Mouse (Mus musculus): ENCODE data around the gene Igfbp2. TPM values are rescaled to one million over a fixed set of nuclear protein-coding genes. Genes with fewer than 3 reads are reported as not detected.

Igfbp2 gene
- polyA plus RNA-seq, 1 experiment from 2014 or later = 17.9 TPM

DNA sequence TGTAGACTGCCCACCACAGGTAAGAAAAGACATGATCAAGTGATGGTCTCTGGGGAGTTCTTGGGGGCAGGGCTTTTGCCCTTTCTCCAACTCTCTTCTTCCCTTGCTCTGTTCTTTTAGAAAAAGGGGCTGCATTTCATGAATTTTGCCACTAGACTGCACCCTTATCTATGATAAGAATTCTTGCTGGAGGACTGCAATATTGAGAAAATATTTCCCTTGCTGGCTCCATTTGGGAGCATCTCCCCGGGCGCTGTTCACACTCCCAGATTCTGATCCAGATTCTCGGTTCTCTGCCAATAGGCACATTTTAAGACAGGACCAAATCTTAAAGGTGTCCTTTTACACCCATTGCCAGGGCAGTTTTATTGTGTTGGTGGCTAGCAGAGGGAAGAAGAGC is 51.8 kb downstream of the Igfbp2 start:
- no peak overlapping the region for H3K9ac ChIP-seq (ENCODE audit: low read depth, low read length)
- no peak for ATAC-seq (ENCODE audit: low read depth)
- H3K27ac ChIP-seq (ENCODE audit: low read length) = no peak overlapping the region

DNA sequence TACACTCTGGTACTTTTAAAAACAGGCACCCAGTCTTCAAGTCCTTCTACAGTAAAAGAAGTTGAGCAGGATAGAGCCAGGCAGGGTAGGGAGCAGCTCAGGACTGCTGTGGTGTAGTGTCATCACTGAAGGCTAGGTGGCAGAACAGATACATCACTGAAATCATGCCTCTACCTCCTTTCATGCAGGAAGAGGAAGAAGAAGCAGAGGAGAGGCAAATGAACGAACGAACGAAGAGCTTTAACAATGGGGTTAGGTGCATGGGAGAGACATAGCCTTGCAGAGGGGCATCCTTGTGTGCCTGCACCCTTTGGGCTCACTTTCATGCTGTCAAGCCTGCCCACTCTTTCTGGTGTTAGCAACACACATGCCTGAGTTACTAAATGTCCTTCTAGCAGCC is 53.6 kb downstream of the Igfbp2 start:
- H3K4me3 ChIP-seq (ENCODE audit: low read depth, low read length) = no peak overlapping the region
- ATAC-seq (ENCODE audit: low read depth) = no peak
- no peaks in the 10 kb centered on the region for H3K36me3 ChIP-seq (ENCODE audit: control insufficient read depth, insufficient read depth)
- H3K9me3 ChIP-seq (replicated peaks; ENCODE audit: control insufficient read depth, low read length) = no peaks in the 10 kb centered on the region
- peaks cover 43% of the 10 kb centered on the region for H3K27me3 ChIP-seq (ENCODE audit: control insufficient read depth, insufficient read depth, low read depth, low read length)
- no peak overlapping the region for H3K4me2 ChIP-seq (ENCODE audit: low read depth, low read length)
- H3K4me1 ChIP-seq (ENCODE audit: control insufficient read depth, low read depth, low read length) = peaks cover 3% of the 10 kb centered on the region; the same call in 1 of the 2 replicates
- no peak overlapping the region for H3K9ac ChIP-seq (ENCODE audit: low read depth, low read length)
- H3K27ac ChIP-seq (ENCODE audit: low read length) = no peak overlapping the region
- WGBS (ENCODE audit: insufficient replicate concordance) = 4% methylated on average over 3 of the region's 3 CpGs

More for the DNA sequence above, 51.8 kb downstream of the Igfbp2 start:
- Histone ChIP-seq H3K4me1 (ENCODE audit: control insufficient read depth, low read depth, low read length) (peaks cover 3% of the 10 kb centered on the region), H3K36me3 (ENCODE audit: control insufficient read depth, insufficient read depth) (no peaks in the 10 kb centered on the region), H3K9me3 (replicated peaks; ENCODE audit: control insufficient read depth, low read length) (no peaks in the 10 kb centered on the region), H3K4me2 (ENCODE audit: low read depth, low read length) (no peak overlapping the region), H3K4me3 (ENCODE audit: low read depth, low read length) (no peak overlapping the region), H3K27me3 (ENCODE audit: control insufficient read depth, insufficient read depth, low read depth, low read length) (peaks cover 61% of the 10 kb centered on the region)
- 35% methylated on average over 3 of the region's 3 CpGs for WGBS (ENCODE audit: insufficient replicate concordance)

DNA sequence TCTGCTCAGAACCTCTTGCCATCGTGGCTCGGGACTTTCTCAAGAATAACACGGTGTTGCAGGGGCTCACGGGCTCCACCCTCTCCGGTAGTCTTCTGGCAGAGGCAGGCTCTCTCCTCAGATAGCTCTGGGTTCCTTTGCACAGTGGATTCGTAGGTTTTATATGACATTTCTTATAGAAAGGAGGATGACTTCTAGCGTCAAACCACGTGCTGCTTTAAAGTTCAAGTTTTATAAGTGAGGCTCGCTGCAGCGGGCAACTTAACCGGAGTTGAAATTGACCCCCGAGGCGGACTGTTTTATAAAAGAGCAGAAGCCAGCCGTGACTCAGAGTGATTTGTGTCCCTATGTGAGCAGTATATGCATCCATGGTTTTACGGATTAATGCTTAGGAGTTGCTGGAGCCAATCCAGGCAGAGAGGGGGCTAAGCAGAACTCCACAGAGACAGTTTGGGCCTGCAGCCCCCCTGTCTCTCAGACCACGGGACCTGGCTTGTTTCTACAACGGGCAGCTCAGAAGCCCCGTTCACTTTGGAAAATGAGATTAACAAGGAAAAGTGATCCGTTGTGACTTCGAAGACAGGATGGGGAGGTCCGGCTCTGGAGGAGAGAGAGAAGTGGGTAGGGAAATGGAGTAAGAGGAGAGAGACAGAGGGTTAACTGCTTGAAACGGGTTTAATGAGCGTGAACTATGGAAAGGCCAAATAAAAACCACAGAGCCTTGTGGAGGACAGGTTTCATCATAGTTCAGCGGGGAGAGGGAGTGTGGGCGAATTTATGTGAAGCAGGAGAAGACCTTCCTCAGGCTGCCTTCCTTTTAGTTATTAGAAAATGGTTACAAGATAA is 54.4 kb downstream of the Igfbp2 start:
- Histone ChIP-seq H3K36me3 (ENCODE audit: control insufficient read depth, insufficient read depth) (no peaks in the 10 kb centered on the region), H3K4me1 (ENCODE audit: control insufficient read depth, low read depth, low read length) (no peaks in the 10 kb centered on the region; the same call in 1 of the 2 replicates), H3K4me2 (ENCODE audit: low read depth, low read length) (no peak overlapping the region), H3K27me3 (ENCODE audit: control insufficient read depth, insufficient read depth, low read depth, low read length) (peaks cover 35% of the 10 kb centered on the region), H3K9ac (ENCODE audit: low read depth, low read length) (no peak overlapping the region), H3K4me3 (ENCODE audit: low read depth, low read length) (no peak overlapping the region), H3K9me3 (replicated peaks; ENCODE audit: control insufficient read depth, low read length) (no peaks in the 10 kb centered on the region), H3K27ac (ENCODE audit: low read length) (no peak overlapping the region)
- 58% methylated on average over 25 of the region's 25 CpGs for WGBS (ENCODE audit: insufficient replicate concordance)
- ATAC-seq (ENCODE audit: low read depth) = no peak

DNA sequence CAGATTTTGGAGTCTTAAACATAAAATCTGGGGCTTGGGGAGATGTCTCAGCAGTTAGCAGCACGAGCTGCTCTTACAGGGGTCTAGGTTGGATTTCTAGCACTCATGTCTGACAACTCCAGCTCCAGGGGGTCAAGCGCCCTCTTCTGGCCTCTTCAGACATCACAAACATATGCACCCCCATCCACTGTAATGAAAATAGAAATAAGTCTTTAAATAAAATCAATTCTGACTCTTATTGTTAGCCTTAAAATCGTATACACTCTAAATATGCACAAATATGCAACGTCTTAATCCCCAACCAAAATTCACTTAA is 55.0 kb downstream of the Igfbp2 start:
- ATAC-seq (ENCODE audit: low read depth) = no peak

DNA sequence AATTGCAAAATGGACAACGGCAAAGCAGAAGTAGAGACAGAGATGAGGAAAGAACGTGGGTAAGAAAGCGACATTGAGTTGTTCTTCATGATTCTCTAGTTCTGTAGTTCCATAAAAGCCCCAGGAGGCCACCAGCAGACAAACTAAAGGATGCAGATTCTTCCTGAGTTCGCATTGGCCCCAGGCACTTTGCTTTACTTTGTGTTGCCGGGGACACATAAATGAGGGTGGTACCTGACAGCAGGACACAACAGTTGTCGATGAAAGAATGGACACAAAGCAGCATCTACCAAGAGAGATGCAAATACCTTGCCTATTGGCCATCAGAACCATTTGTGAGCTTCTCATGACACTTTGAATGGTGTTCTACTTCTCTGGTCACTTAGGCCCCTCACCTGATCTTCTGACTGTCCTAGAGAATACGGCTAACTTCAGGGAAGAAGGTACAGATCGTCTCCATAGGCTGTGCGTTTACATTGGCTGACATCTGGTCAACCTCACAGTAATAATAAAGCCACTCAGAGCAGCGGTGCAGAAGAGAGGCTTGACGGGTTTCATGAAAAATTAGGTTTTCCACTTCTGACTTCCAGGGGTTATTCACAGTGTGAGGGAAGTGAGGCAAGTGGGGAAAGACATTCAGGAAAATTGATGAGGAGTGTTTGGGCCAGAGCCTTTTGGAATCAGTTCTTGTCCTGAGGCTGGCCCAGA is 61.0 kb downstream of the Igfbp2 start:
- H3K9ac ChIP-seq (ENCODE audit: low read depth, low read length) = no peak overlapping the region
- H3K27ac ChIP-seq (ENCODE audit: low read length) = no peak overlapping the region
- no peak overlapping the region for H3K4me3 ChIP-seq (ENCODE audit: low read depth, low read length)
- no peak for ATAC-seq (ENCODE audit: low read depth)
- no peaks in the 10 kb centered on the region for H3K36me3 ChIP-seq (ENCODE audit: control insufficient read depth, insufficient read depth)
- WGBS (ENCODE audit: insufficient replicate concordance) = 60% methylated on average over 11 of the region's 11 CpGs
- no peak overlapping the region for H3K4me2 ChIP-seq (ENCODE audit: low read depth, low read length)
- H3K9me3 ChIP-seq (replicated peaks; ENCODE audit: control insufficient read depth, low read length) = no peaks in the 10 kb centered on the region
- H3K27me3 ChIP-seq (ENCODE audit: control insufficient read depth, insufficient read depth, low read depth, low read length) = no peaks in the 10 kb centered on the region
- no peaks in the 10 kb centered on the region for H3K4me1 ChIP-seq (ENCODE audit: control insufficient read depth, low read depth, low read length)

More for the DNA sequence above, 55.0 kb downstream of the Igfbp2 start:
- Histone ChIP-seq H3K9ac (ENCODE audit: low read depth, low read length) (no peak overlapping the region), H3K27ac (ENCODE audit: low read length) (no peak overlapping the region), H3K4me1 (ENCODE audit: control insufficient read depth, low read depth, low read length) (no peaks in the 10 kb centered on the region), H3K4me2 (ENCODE audit: low read depth, low read length) (no peak overlapping the region), H3K27me3 (ENCODE audit: control insufficient read depth, insufficient read depth, low read depth, low read length) (peaks cover 30% of the 10 kb centered on the region), H3K9me3 (replicated peaks; ENCODE audit: control insufficient read depth, low read length) (no peaks in the 10 kb centered on the region), H3K4me3 (ENCODE audit: low read depth, low read length) (no peak overlapping the region), H3K36me3 (ENCODE audit: control insufficient read depth, insufficient read depth) (no peaks in the 10 kb centered on the region)
- 34% methylated on average over 4 of the region's 4 CpGs for WGBS (ENCODE audit: insufficient replicate concordance)

DNA sequence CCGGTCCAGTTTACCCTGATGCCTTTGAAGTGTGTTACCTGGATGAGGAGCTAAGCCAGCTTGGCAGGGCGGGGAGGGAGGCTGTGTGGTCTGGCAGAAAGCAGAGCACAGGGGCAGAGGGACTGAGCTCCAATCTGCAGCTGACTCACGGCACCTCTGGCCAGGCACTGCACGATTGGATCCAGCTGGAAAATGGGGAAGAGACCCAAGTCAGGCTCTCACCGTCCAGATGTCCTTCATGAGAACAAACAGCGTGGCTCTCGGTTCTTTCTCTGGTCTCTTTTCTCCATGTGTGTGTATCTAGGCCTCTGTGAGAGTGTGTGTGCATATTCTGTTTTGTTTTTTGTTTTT is 61.5 kb downstream of the Igfbp2 start:
- no peak for ATAC-seq (ENCODE audit: low read depth)
- no peaks in the 10 kb centered on the region for H3K27me3 ChIP-seq (ENCODE audit: control insufficient read depth, insufficient read depth, low read depth, low read length)
- no peak overlapping the region for H3K4me2 ChIP-seq (ENCODE audit: low read depth, low read length)
- H3K27ac ChIP-seq (ENCODE audit: low read length) = no peak overlapping the region
- H3K4me3 ChIP-seq (ENCODE audit: low read depth, low read length) = no peak overlapping the region
- WGBS (ENCODE audit: insufficient replicate concordance) = 61% methylated on average over 7 of the region's 7 CpGs
- no peaks in the 10 kb centered on the region for H3K9me3 ChIP-seq (replicated peaks; ENCODE audit: control insufficient read depth, low read length)
- no peak overlapping the region for H3K9ac ChIP-seq (ENCODE audit: low read depth, low read length)
- H3K36me3 ChIP-seq (ENCODE audit: control insufficient read depth, insufficient read depth) = no peaks in the 10 kb centered on the region
- no peaks in the 10 kb centered on the region for H3K4me1 ChIP-seq (ENCODE audit: control insufficient read depth, low read depth, low read length)

DNA sequence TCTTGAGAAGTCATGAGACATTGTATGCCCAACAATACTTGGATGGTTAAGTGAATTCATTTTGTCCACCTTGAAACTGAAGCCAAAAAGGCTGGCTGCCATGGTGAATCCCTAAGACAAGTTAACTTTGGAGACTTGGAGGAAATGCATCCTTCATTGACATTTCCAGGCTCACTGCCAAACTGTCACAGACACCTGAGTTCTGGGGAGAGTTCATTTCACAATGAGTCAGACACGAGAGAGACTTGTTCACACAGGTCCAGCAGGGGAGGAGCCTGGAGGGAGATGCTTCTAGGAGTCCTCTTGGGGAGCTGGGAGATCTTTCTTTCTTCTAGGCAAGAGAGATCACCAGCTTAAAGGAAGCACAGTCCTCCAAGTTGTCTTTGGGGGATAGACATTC is 63.6 kb downstream of the Igfbp2 start:
- Histone ChIP-seq H3K36me3 (ENCODE audit: control insufficient read depth, insufficient read depth) (no peaks in the 10 kb centered on the region), H3K27ac (ENCODE audit: low read length) (no peak overlapping the region), H3K9ac (ENCODE audit: low read depth, low read length) (no peak overlapping the region), H3K27me3 (ENCODE audit: control insufficient read depth, insufficient read depth, low read depth, low read length) (no peaks in the 10 kb centered on the region), H3K4me2 (ENCODE audit: low read depth, low read length) (no peak overlapping the region), H3K4me3 (ENCODE audit: low read depth, low read length) (no peak overlapping the region), H3K9me3 (replicated peaks; ENCODE audit: control insufficient read depth, low read length) (no peaks in the 10 kb centered on the region), H3K4me1 (ENCODE audit: control insufficient read depth, low read depth, low read length) (no peaks in the 10 kb centered on the region)
- WGBS (ENCODE audit: insufficient replicate concordance) = 34% methylated on average over 1 of the region's 1 CpGs
- ATAC-seq (ENCODE audit: low read depth) = no peak

DNA sequence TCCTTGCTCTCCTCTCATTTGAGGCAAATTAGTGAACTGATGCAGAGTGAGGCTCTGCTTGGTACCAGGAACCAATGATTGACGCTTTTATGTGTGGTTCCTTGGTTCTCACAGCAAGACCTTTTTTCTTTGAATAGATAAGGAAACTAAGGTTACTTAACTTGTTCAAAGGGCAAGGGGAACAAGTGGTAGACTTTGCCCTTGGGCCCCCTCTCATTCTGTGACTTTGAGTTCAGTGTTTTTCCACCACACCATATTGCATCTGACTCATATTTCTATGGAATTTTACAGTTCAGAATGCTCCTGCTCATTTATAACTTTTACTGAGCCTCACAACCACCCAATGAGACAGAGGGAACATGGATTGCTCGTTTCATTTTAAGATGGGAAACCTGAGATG is 71.5 kb downstream of the Igfbp2 start:
- Histone ChIP-seq H3K4me1 (ENCODE audit: control insufficient read depth, low read depth, low read length) (no peaks in the 10 kb centered on the region), H3K27me3 (ENCODE audit: control insufficient read depth, insufficient read depth, low read depth, low read length) (no peaks in the 10 kb centered on the region), H3K27ac (ENCODE audit: low read length) (no peak overlapping the region), H3K4me3 (ENCODE audit: low read depth, low read length) (no peak overlapping the region), H3K9me3 (replicated peaks; ENCODE audit: control insufficient read depth, low read length) (no peaks in the 10 kb centered on the region), H3K9ac (ENCODE audit: low read depth, low read length) (no peak overlapping the region), H3K4me2 (ENCODE audit: low read depth, low read length) (no peak overlapping the region), H3K36me3 (ENCODE audit: control insufficient read depth, insufficient read depth) (no peaks in the 10 kb centered on the region)
- WGBS (ENCODE audit: insufficient replicate concordance) = 51% methylated on average over 2 of the region's 2 CpGs
- no peak for ATAC-seq (ENCODE audit: low read depth)
